In genomic region chr9:34711996-34712395, GRCm38 (mm10) we compare ENCODE assay signal across 19 mouse cellular contexts.
DNase-seq lines count a peak whose midpoint lies in the region; ATAC-seq lines count a peak whose summit lies in the region.
"Had no signal": no experiment of that assay in that cellular context is flagged by ENCODE, and none has a peak within 500 bp of the region (broad histone marks: within the 10 kb centered on the region; RNA-seq: fewer than 3 reads in every experiment).

No protein-coding gene starts in this region.

- ATAC-seq in forebrain, embryonic 11.5 days (replicated peaks; ENCODE audit: low FRiP score): peak; percentile 72; the same call in 1 of the 2 replicates
- no peak for ATAC-seq in midbrain, embryonic 14.5 days (ENCODE audit: low FRiP score, low TSS enrichment)
- ATAC-seq in midbrain, embryonic 15.5 days (replicated peaks): no peak
- ATAC-seq in forebrain, embryonic 12.5 days (ENCODE audit: low FRiP score): peak; percentile 70
- ATAC-seq in hindbrain, embryonic 16.5 days: 0 out of 2 replicates have a peak, but pooled peaks have one; percentile 28

- H3K27me3 ChIP-seq in forebrain, embryonic 11.5 days (ENCODE audit: control insufficient read depth, insufficient read depth, low read length): peaks cover 2% of the 10 kb centered on the region; the same call in 1 of the 2 replicates
- H3K27me3 ChIP-seq in forebrain, embryonic 10.5 days (ENCODE audit: poor library complexity, severe bottlenecking): peaks cover 37% of the 10 kb centered on the region
- no peaks in the 10 kb centered on the region for H3K27me3 ChIP-seq in midbrain, embryonic 14.5 days (ENCODE audit: control insufficient read depth, insufficient read depth, low read length)
- H3K27me3 ChIP-seq in midbrain, embryonic 15.5 days (replicated peaks): no peaks in the 10 kb centered on the region
- H3K27me3 ChIP-seq in forebrain, embryonic 12.5 days: peaks cover 22% of the 10 kb centered on the region
- no peaks in the 10 kb centered on the region; the same call in 1 of the 2 replicates for H3K27me3 ChIP-seq in hindbrain, embryonic 16.5 days (replicated peaks; ENCODE audit: control insufficient read depth, insufficient read depth, low read length)
- H3K27me3 ChIP-seq: liver, embryonic 15.5 days had no signal

- H3K4me1 ChIP-seq in forebrain, embryonic 11.5 days (replicated peaks; ENCODE audit: control insufficient read depth, insufficient read depth, low read length): no peaks in the 10 kb centered on the region; the same call in 1 of the 2 replicates
- peaks cover 8% of the 10 kb centered on the region for H3K4me1 ChIP-seq in forebrain, embryonic 10.5 days
- peaks cover 10% of the 10 kb centered on the region; the same call in 1 of the 2 replicates for H3K4me1 ChIP-seq in midbrain, embryonic 14.5 days (ENCODE audit: control insufficient read depth, insufficient read depth, low read length)
- H3K4me1 ChIP-seq in midbrain, embryonic 15.5 days: peaks cover 13% of the 10 kb centered on the region
- H3K4me1 ChIP-seq in forebrain, embryonic 12.5 days: peaks cover 4% of the 10 kb centered on the region; the same call in 1 of the 2 replicates
- H3K4me1 ChIP-seq in hindbrain, embryonic 16.5 days (ENCODE audit: control insufficient read depth, insufficient read depth, low read depth, low read length): peaks cover 13% of the 10 kb centered on the region
- H3K4me1 ChIP-seq: embryonic facial prominence, embryonic 13.5 days; liver, embryonic 15.5 days; megakaryocyte, embryonic 14.5 days had no signal

- no peaks in the 10 kb centered on the region for H3K9me3 ChIP-seq in forebrain, embryonic 11.5 days (ENCODE audit: control insufficient read depth, low read length)
- no peaks in the 10 kb centered on the region for H3K9me3 ChIP-seq in forebrain, embryonic 10.5 days
- no peaks in the 10 kb centered on the region for H3K9me3 ChIP-seq in midbrain, embryonic 14.5 days (ENCODE audit: control insufficient read depth, low read length)
- H3K9me3 ChIP-seq in midbrain, embryonic 15.5 days: no peaks in the 10 kb centered on the region
- H3K9me3 ChIP-seq in forebrain, embryonic 12.5 days: no peaks in the 10 kb centered on the region
- H3K9me3 ChIP-seq in hindbrain, embryonic 16.5 days (ENCODE audit: control insufficient read depth, low read length): no peaks in the 10 kb centered on the region
- H3K9me3 ChIP-seq: embryonic facial prominence, embryonic 13.5 days; liver, embryonic 15.5 days; megakaryocyte, embryonic 14.5 days had no signal

- H3K9ac ChIP-seq in forebrain, embryonic 11.5 days (ENCODE audit: low read length): no peak overlapping the region
- H3K9ac ChIP-seq in midbrain, embryonic 14.5 days (replicated peaks; ENCODE audit: low read length): no peak overlapping the region
- H3K9ac ChIP-seq in midbrain, embryonic 15.5 days: no peak overlapping the region
- H3K9ac ChIP-seq in forebrain, embryonic 12.5 days: no peak overlapping the region
- no peak overlapping the region for H3K9ac ChIP-seq in hindbrain, embryonic 16.5 days (ENCODE audit: low read depth, low read length)
- H3K9ac ChIP-seq: embryonic facial prominence, embryonic 13.5 days; liver, embryonic 15.5 days had no signal

- no peak for DNase-seq in forebrain, embryonic 11.5 days (ENCODE audit: low spot score)
- no peak for DNase-seq in forebrain, embryonic 10.5 days (ENCODE audit: extremely low spot score, low spot score)
- peak; percentile 49 for DNase-seq in midbrain, embryonic 14.5 days
- DNase-seq in embryo, embryonic 11 days: no peak
- no peak for DNase-seq in spleen, adult 12 weeks (ENCODE audit: low spot score)
- DNase-seq: adrenal gland, postnatal 10 days; cerebellum, adult 18-20 months; gastrocnemius, adult 2 months; heart, adult 18-20 months; heart, postnatal 4 days; kidney, adult 11 months; kidney, postnatal 10 days; lung, postnatal 10 days had no signal

- no peak overlapping the region for H3K27ac ChIP-seq in forebrain, embryonic 11.5 days (ENCODE audit: low read depth, low read length)
- H3K27ac ChIP-seq in forebrain, embryonic 10.5 days: no peak overlapping the region
- H3K27ac ChIP-seq in midbrain, embryonic 14.5 days (replicated peaks; ENCODE audit: low read depth, low read length): no peak overlapping the region
- no peak overlapping the region; the same call in 1 of the 2 replicates for H3K27ac ChIP-seq in midbrain, embryonic 15.5 days
- no peak overlapping the region for H3K27ac ChIP-seq in forebrain, embryonic 12.5 days
- H3K27ac ChIP-seq in hindbrain, embryonic 16.5 days (ENCODE audit: low read depth, low read length): no peak overlapping the region
- H3K27ac ChIP-seq: embryonic facial prominence, embryonic 13.5 days; gastrocnemius, adult 2 months; liver, embryonic 15.5 days had no signal

- WGBS in forebrain, embryonic 11.5 days: 13% methylated on average over 1 of the region's 1 CpGs
- WGBS in forebrain, embryonic 10.5 days: 20% methylated on average over 1 of the region's 1 CpGs
- 35% methylated on average over 1 of the region's 1 CpGs for WGBS in midbrain, embryonic 14.5 days
- 21% methylated on average over 1 of the region's 1 CpGs for WGBS in midbrain, embryonic 15.5 days
- 5% methylated on average over 1 of the region's 1 CpGs for WGBS in forebrain, embryonic 12.5 days
- 0% methylated on average over 1 of the region's 1 CpGs for WGBS in hindbrain, embryonic 16.5 days

- H3K4me3 ChIP-seq in forebrain, embryonic 11.5 days (ENCODE audit: low read depth, low read length): no peak overlapping the region
- H3K4me3 ChIP-seq in forebrain, embryonic 10.5 days: no peak overlapping the region
- no peak overlapping the region for H3K4me3 ChIP-seq in midbrain, embryonic 14.5 days (replicated peaks; ENCODE audit: low read depth, low read length)
- no peak overlapping the region for H3K4me3 ChIP-seq in midbrain, embryonic 15.5 days
- H3K4me3 ChIP-seq in forebrain, embryonic 12.5 days (replicated peaks): no peak overlapping the region
- no peak overlapping the region for H3K4me3 ChIP-seq in hindbrain, embryonic 16.5 days (ENCODE audit: low read length)
- H3K4me3 ChIP-seq: embryonic facial prominence, embryonic 13.5 days; gastrocnemius, adult 2 months; liver, embryonic 15.5 days; megakaryocyte, embryonic 14.5 days had no signal

- H3K4me2 ChIP-seq in forebrain, embryonic 11.5 days (ENCODE audit: low read depth, low read length, severe bottlenecking): no peak overlapping the region
- no peak overlapping the region for H3K4me2 ChIP-seq in midbrain, embryonic 14.5 days (ENCODE audit: low read length)
- H3K4me2 ChIP-seq in midbrain, embryonic 15.5 days: no peak overlapping the region
- no peak overlapping the region for H3K4me2 ChIP-seq in forebrain, embryonic 12.5 days
- H3K4me2 ChIP-seq in hindbrain, embryonic 16.5 days (ENCODE audit: low read length): no peak overlapping the region
- H3K4me2 ChIP-seq: embryonic facial prominence, embryonic 13.5 days; liver, embryonic 15.5 days had no signal

- no peaks in the 10 kb centered on the region for H3K36me3 ChIP-seq in forebrain, embryonic 11.5 days (ENCODE audit: control insufficient read depth, insufficient read depth, low read length)
- no peaks in the 10 kb centered on the region for H3K36me3 ChIP-seq in forebrain, embryonic 10.5 days (replicated peaks)
- no peaks in the 10 kb centered on the region for H3K36me3 ChIP-seq in midbrain, embryonic 14.5 days (ENCODE audit: control insufficient read depth, insufficient read depth, low read length)
- H3K36me3 ChIP-seq in midbrain, embryonic 15.5 days (replicated peaks): no peaks in the 10 kb centered on the region
- H3K36me3 ChIP-seq in forebrain, embryonic 12.5 days (replicated peaks): no peaks in the 10 kb centered on the region
- no peaks in the 10 kb centered on the region for H3K36me3 ChIP-seq in hindbrain, embryonic 16.5 days (ENCODE audit: control insufficient read depth, insufficient read depth, low read length)
- H3K36me3 ChIP-seq: embryonic facial prominence, embryonic 13.5 days; liver, embryonic 15.5 days had no signal

Comparison
In these comparisons a context has a peak if more than half of its experiments do, and no peak if none do; other contexts are left out.
1. ATAC-seq: peak in forebrain, embryonic 11.5 days (single experiment), forebrain, embryonic 12.5 days (single experiment) and hindbrain, embryonic 16.5 days (single experiment); none in midbrain, embryonic 14.5 days (single experiment) and midbrain, embryonic 15.5 days (single experiment).